Mouse (Mus musculus) erythroblast, embryonic 14.5 days (primary cell): ENCODE results near the gene Tmem47.

Experiments used
- GATA1 ChIP-seq: IDR thresholded peaks from 2 replicates; pipeline ENCODE4 v1.6.1; 2012; ENCODE audit warnings: low read length, inconsistent platforms, mixed read lengths
- TAL1 ChIP-seq: IDR thresholded peaks from 3 replicates; pipeline ENCODE4 v1.6.1; 2012; ENCODE audit warnings: low read length, inconsistent platforms, mixed read lengths

GRCm38 (mm10) chrX:81072651-81073050, 2.2 kb downstream of the Tmem47 start:
- TF ChIP-seq GATA1 (no peak), TAL1 (no peak)
